Mouse (Mus musculus) adrenal gland, adult 2 months (tissue): Measurements from ENCODE around the gene Sema6b. TPM values are rescaled to one million over a fixed set of nuclear protein-coding genes. Genes with fewer than 3 reads are reported as not detected.
A peak's percentile ranks its signal among the peaks of the same experiment; 100 is the strongest.

Source experiments
- DNase-seq: peaks from one replicate; pipeline ENCODE4 v3.0.0; 2021
- long read RNA-seq: library from polyadenylated mRNA; stranded (forward); transcript quantifications from one replicate; pipeline ENCODE4 v2.0.0, GENCODE M21; 2021
- polyA plus RNA-seq: library from polyadenylated mRNA; depleted of rRNA; stranded (reverse); fragments of >200 nt; gene quantifications from 2 replicates; pipeline ENCODE4 v1.2.3, GENCODE M21; 2012; rRNA removed
- total RNA-seq, 2 experiments: library from RNA; stranded (reverse); gene quantifications; 2 replicates each; pipeline ENCODE4 v1.2.3; 2021

Sema6b gene
- total RNA-seq (10 to 100 TPM in 1 of 2 experiments, 1 to 10 TPM in 1; 6.3 to 10.2 TPM), polyA plus RNA-seq (32.9 and 36.5 TPM in 2 replicates)
- long read RNA-seq, partial matches to known transcripts = 1 of 7 reads
- long read RNA-seq, other reads (novel, unspliced or antisense) = 3 of 7 reads

- peak; percentile 73 for DNase-seq
Observed at GRCm38 (mm10) chr17:56139858-56140595, at the start of gene Sema6b. Gene Sema6b, minus strand, starts transcription at chr17:56140343.

DNA sequence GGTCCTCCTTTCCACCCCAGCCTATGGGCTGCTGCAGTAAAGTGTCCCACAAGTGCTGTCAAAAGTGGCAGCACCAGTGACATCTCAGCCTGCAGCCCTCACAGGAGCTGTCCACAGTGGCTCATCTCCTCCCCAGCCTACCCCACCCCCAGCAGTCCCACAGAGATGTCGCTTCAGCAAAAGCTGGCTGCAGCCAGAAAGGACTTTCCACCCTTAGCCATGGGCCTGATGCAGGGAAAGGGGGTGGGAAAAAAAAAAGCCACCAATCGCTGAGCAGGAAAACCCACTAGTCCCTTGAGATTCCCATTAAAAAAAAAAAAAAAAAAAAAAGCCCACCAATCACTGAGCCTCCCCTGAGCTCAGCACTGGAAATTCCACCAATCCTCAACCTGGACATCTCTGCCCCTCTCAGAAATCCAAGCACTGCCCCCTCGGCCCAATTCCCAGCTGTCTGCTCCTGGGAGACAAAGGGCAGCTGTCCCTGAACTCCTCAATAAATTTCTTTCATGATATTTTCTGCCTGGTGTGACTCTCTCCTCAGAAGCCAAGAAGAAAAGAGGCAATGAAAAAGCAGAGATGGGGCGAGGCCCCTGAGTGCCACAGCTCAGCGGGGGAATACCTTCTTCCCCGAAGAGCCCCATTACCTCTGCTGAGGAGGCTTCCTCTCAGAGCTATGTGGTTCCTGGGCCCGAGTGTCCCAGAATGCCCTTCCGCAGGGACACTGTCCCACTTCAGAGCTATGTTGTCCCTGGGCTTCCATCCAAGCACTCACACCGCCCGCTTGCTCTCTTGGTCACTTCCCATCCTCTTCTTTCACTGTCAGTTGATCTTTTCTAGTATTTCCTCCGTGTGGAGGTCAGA, 45.4 kb upstream of the Sema6b start:
- peak; percentile 89 for DNase-seq

DNA sequence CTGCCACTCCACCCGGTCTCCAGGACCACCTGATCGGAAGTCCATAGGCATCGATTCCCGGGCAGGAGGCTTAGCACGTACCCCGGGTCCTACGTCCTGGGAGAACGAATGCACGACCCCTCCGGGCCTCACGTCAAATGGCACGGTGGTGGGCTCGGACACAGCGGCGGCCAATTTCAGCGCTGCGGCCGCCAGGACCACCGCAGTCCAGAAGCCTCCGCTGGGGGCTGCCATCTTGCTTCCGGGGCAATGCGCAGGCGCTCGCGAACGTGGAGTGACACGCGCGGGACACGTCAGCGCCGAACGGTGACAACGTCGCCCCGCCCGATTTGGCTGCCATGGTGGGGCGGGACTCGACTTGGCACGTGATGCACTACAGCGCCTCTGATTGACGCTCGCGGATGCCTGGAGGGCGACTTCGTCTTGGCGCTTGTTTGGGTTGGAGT, 43.5 kb upstream of the Sema6b start, which contains the start of gene Mydgf:
Gene Mydgf (minus strand): TSS at position 263 of the 446 bp plus-strand sequence.
- DNase-seq = peak; percentile 97

- DNase-seq = no peak
Observed at GRCm38 (mm10) chr17:56182975-56183657, 43.0 kb upstream of the Sema6b start.

GRCm38 (mm10) chr17:56175416-56175815, 35.3 kb upstream of the Sema6b start:
- peak; percentile 64 for DNase-seq

DNA sequence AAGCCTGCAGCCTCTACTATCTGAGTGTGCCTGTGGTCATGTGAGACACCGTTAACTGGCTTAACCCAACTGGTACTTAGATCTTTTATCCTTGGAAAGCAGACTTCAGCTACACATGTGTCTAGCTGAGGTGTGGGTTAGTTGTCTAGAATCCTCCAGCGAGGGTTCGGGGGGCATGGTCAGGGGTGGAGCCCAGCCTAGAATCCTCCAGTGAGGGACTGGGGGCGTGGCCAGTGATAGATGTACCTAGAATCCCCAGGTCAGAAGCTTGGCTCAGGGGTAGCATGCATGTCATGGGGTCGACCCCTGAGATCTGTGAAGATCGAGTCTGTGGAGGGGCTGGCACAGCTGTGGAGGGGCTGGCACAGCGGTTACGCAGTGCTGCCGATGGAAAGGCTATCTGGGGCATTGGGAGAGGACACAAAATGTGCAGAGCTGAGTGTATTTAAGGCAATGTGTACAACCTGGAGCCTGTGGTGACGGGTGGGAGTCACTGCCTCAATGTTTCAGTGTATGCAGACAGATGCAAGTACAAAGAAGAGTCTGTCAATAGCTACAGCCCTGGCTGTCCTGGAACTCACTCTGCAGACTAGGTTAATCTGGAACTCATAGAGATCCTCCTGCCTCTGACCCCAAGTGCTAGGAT, 33.4 kb upstream of the Sema6b start:
- no peak for DNase-seq

DNA sequence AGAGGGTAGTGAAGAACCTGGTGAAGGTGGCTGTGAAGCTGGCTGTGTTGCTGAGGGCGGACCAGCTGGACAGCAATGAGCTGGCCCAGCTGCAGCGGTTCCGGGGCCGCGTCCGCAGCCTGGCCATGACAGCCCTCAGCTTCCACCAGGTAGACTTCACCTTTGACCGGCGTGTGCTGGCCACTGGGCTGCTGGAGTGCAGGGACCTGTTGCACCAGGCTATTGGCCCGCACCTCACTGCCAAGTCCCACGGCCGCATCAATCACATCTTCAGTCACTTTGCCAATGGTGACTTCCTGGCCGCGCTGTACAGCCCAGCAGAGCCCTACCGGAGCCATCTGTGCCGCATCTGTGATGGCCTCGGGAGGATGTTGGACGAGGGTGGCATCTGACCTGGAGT, 31.7 kb upstream of the Sema6b start:
- no peak for DNase-seq

DNA sequence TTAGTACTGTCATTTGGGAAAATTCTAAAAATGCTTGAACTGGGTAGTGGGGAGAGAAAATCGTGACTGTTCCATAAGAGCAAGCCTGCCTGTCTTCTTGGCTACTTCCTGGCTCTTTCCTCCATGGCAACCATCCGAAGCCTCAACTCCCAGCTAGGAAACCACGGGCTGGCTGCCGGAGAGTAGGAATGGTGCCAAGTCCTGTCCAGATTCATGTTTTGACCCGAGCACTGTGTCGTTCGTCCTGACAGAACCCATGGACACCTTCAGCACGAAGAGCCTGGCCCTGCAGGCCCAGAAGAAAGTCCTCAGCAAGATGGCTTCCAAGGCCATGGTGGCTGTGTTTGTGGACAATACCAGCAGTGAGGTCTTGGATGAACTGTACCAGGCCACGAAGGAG, 31.3 kb upstream of the Sema6b start:
- DNase-seq = no peak

DNA sequence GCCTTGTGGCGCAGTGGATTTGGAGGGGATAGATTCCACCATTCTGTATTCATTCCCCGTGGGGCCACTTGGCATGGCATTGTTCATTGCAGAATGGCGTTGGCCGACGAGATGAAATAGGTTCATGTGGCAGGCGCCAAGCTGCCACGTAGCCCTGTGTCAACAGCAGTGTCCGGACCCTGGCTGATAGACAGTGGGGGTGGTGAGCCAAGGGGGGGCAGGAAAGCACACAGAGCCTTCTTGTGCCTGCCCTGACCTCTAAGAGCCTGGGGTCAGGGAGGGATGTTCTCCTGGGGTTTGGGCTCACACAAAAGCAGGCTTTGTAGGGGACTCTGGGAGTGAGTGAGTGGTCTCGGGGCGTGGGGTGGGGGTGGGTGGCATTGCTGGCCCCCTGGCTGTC, 30.5 kb upstream of the Sema6b start:
- DNase-seq = peak; percentile 47

DNA sequence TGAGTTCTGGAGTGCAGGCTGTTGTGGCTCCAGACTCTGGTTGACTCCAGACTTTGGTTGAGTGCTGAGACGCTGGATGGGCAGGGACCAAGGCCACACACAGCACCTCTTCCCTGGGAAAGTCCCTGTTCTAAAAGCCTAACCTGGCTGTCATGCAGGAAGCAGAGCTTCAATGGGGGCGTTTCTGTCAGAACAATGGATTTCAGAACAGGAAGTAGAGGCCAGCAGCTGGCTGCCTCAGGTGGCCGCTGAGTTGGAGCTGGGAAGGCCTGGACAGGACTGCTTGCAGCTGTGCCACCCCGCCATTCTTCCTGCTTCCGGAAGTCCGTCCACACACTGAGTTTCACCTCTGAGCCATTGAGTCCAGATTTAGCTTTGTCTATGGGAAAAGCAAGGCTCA, 29.7 kb upstream of the Sema6b start:
- peak; percentile 54 for DNase-seq

DNA sequence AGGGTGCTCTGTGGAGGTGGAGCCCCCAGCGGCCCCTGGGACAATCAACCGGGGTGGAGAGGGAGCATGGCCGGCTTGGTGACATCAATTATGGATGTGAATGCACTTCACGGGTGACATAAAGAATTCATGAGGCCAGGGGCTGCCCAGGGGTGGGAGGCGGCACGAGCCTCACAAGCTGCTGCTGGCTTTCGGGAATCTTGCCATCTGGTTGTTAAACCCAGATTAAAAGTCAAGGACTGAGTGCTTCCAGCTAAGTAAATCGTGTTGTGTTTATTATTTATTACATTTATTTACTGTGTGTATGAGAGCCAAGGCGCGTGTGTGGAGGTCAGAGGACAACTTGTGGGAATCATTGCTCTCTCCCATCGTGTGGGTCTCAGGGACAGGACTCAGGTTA, 25.5 kb upstream of the Sema6b start:
- DNase-seq = no peak

DNA sequence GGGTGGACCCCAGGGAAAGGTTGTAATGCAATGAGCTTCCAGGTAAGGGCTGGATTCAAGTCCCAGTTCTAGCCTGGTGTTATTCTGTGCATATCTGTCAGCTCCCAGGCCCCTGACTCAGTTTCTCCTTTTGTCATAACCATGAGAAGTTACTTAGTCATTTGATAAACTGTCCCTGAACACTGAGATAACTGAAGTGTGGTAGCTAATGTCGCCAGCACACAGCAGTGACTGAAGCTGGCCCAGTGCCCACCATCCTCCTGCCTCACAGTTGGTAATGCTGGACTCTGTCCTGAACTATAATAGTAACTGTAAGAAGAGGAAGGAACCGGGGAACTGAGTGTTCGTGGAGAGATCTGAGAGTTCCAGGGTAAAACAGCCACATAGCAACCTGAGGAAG, 24.4 kb upstream of the Sema6b start:
- DNase-seq = no peak

- no peak for DNase-seq
Observed at GRCm38 (mm10) chr17:56163523-56164102, 23.5 kb upstream of the Sema6b start.

GRCm38 (mm10) chr17:56162231-56162774, 22.2 kb upstream of the Sema6b start, which contains the start of gene Tnfaip8l1:
Gene Tnfaip8l1, plus strand, starts transcription at chr17:56162477.
- peak; percentile 98 for DNase-seq

- peak; percentile 62 for DNase-seq
Observed at GRCm38 (mm10) chr17:56159729-56160128, 19.6 kb upstream of the Sema6b start.

DNA sequence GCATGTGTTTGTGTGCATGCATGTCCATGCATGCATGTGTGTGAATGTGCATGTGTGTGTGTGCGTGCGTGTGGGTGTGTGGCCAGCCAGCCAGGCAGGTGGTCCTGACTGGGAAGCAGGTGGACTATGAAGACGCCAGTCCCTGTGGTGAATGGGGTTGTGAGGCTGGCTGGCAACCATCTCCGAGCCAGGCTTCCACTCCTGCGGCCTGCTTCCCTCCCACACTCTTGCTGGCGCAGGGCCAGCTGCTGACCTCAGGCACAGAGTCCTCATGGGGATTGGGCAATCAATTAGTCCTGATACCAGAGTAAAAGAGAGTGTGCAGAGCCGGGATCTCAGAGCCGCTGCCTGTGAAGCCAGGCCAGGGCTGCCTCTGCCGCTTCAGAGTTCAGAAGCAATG, 13.5 kb upstream of the Sema6b start:
- peak; percentile 88 for DNase-seq

GRCm38 (mm10) chr17:56149897-56150296, 9.8 kb upstream of the Sema6b start:
- no peak for DNase-seq

- DNase-seq = no peak
Observed at GRCm38 (mm10) chr17:56148790-56149618, 8.9 kb upstream of the Sema6b start.

- DNase-seq = no peak
Observed at GRCm38 (mm10) chr17:56148280-56148679, 8.1 kb upstream of the Sema6b start.

DNA sequence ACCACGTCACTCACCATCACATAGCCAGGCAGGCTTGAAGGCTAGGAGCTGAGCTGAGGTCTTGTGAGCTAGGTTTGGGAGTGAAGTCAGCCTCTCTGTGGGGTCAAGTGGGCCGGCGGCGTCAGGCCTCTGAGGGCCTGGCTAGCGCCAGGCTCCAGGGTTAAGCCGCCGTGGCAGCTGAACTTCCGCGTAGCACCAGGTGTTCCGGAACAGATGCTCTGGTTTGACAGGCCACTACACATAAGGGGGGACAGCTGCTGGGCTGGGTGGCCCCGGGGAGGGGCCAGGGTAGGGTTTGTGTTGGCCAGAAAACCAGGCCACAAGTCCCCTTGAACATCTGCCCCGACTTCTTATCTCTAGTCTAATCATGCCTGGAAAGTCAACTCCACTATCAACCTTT, 7.3 kb upstream of the Sema6b start:
- no peak for DNase-seq
